Mouse (Mus musculus): Measurements from ENCODE around the gene Lrrc47.

GRCm38 (mm10) chr4:154024729-154025521 lies 13.4 kb downstream of the Lrrc47 start:
- TF ChIP-seq CTCF (IDR thresholded peaks at IDR 0.05) (no peak), EP300 (IDR thresholded peaks at IDR 0.05) (no peak)

All from lung, postnatal 0 days (tissue).